Mouse (Mus musculus) small intestine, adult 2 months (tissue): Measurements from ENCODE around the gene Pigr. TPM values are rescaled to one million over a fixed set of nuclear protein-coding genes. Genes with fewer than 3 reads are reported as not detected.
A peak's percentile ranks its signal among the peaks of the same experiment; 100 is the strongest.

Experiments
- H3K27ac ChIP-seq: fragments of 200-500 bp; 2 replicates; pipeline ENCODE4 v1.5.1; 2012; ENCODE audit warnings: low read depth, low read length, control low read depth, inconsistent platforms; ENCODE audit not compliant: insufficient read depth
- H3K27me3 ChIP-seq: fragments of 200-500 bp; 2 replicates; pipeline ENCODE4 v1.6.1; 2012; ENCODE audit warnings: mild to moderate bottlenecking, moderate library complexity, low read length, inconsistent platforms; ENCODE audit not compliant: control insufficient read depth, insufficient read depth
- H3K36me3 ChIP-seq: fragments of 200-500 bp; 2 replicates; pipeline ENCODE4 v1.6.1; 2012; ENCODE audit warnings: mild to moderate bottlenecking, low read length, control low read depth, inconsistent platforms; ENCODE audit not compliant: control insufficient read depth, insufficient read depth
- H3K4me1 ChIP-seq: fragments of 200-500 bp; 2 replicates; pipeline ENCODE4 v1.6.1; 2012; ENCODE audit warnings: low read length, inconsistent platforms, mixed read lengths; ENCODE audit not compliant: control insufficient read depth, insufficient read depth, insufficient read length
- H3K4me3 ChIP-seq: fragments of 200-500 bp; 2 replicates; pipeline ENCODE4 v1.5.1; 2012; ENCODE audit warnings: low read depth, mild to moderate bottlenecking, control low read depth, inconsistent platforms, low read length, moderate library complexity
- CTCF ChIP-seq: fragments of 200-500 bp; IDR thresholded peaks from 2 replicates; pipeline ENCODE4 v1.5.1; 2012; ENCODE audit warnings: low read depth, mild to moderate bottlenecking, control low read depth, inconsistent platforms, low read length, moderate library complexity, mixed read lengths; ENCODE audit not compliant: insufficient replicate concordance, insufficient read length; ENCODE audit errors: extremely low read depth
- POLR2A ChIP-seq: fragments of 200-500 bp; IDR thresholded peaks from 2 replicates; pipeline ENCODE4 v1.6.1; 2012; ENCODE audit warnings: low read depth, mild to moderate bottlenecking, control low read depth, inconsistent platforms, low read length, moderate library complexity
- WGBS: fragments of 180-500 bp; shearing (Covaris S2); methylation state at CpG from one replicate; pipeline ENCODE4 v1.1.7; 2018; 5-methylcytosine and 5-hydroxymethylcytosine counted together
- polyA plus RNA-seq: library from polyadenylated mRNA; depleted of rRNA; stranded (reverse); fragments of >200 nt; gene quantifications from 2 replicates; pipeline ENCODE4 v1.2.3, GENCODE M21; 2012

Pigr gene
- polyA plus RNA-seq, 1 experiment: 747 TPM

GRCm38 (mm10) chr1:130865541-130866221 lies 39.2 kb downstream of the Pigr start, which contains the start of gene Fcmr:
Gene Fcmr (plus strand): TSS chr1:130865669.
- TF ChIP-seq CTCF: no peak
- no peak for TF ChIP-seq POLR2A

GRCm38 (mm10) chr1:130872912-130873311 lies 46.4 kb downstream of the Pigr start:
- Histone ChIP-seq H3K4me1 (no peaks in the 10 kb centered on the region), H3K4me3 (no peak overlapping the region), H3K27ac (no peak overlapping the region), H3K36me3 (no peaks in the 10 kb centered on the region), H3K27me3 (no peaks in the 10 kb centered on the region; the same call in 1 of the 2 replicates)
- 89% methylated on average over 2 of the region's 2 CpGs for WGBS
- TF ChIP-seq CTCF: no peak
- no peak for TF ChIP-seq POLR2A

More at GRCm38 (mm10) chr1:130865541-130866221, 39.2 kb downstream of the Pigr start, which contains the start of gene Fcmr:
- Histone ChIP-seq H3K4me1 (no peaks in the 10 kb centered on the region), H3K36me3 (no peaks in the 10 kb centered on the region), H3K4me3 (no peak within 1 kb of the TSS), H3K27ac (peak within 1 kb of the TSS; percentile 31; the same call in 1 of the 2 replicates), H3K27me3 (no peaks in the 10 kb centered on the region)
- WGBS: 64% methylated on average over 7 of the region's 7 CpGs

DNA sequence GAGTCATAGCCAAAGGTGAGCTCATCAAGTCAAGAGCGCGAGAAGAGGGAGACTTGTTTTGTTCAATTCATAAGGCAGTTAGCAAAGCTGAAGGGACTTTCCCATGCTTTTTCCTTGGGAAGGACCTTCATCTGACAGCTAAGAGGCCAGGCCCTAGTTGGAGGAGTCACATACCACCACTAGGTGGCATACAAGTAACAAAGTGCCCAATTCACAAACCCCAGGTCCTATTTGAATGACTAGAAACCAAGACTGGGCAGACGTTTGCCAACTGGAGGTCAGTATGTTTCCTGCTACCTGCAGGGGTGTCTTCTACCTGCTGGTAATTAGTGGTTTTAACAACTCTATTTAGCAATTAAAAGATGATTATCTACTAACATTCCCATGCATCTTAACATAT lies 48.7 kb downstream of the Pigr start:
- H3K4me3 ChIP-seq: no peak overlapping the region

GRCm38 (mm10) chr1:130875910-130876309 lies 49.4 kb downstream of the Pigr start:
- no peak overlapping the region for H3K27ac ChIP-seq
- 88% methylated on average over 3 of the region's 3 CpGs for WGBS
- H3K27me3 ChIP-seq: peaks cover 5% of the 10 kb centered on the region

More for the DNA sequence above, 48.7 kb downstream of the Pigr start:
- Histone ChIP-seq H3K27me3 (peaks cover 5% of the 10 kb centered on the region), H3K36me3 (no peaks in the 10 kb centered on the region), H3K4me1 (peaks cover 4% of the 10 kb centered on the region), H3K27ac (no peak overlapping the region)
- WGBS: 25% methylated on average over 3 of the region's 3 CpGs
- no peak for TF ChIP-seq POLR2A
- peak; percentile 15; the same call in 1 of the 2 replicates for TF ChIP-seq CTCF

DNA sequence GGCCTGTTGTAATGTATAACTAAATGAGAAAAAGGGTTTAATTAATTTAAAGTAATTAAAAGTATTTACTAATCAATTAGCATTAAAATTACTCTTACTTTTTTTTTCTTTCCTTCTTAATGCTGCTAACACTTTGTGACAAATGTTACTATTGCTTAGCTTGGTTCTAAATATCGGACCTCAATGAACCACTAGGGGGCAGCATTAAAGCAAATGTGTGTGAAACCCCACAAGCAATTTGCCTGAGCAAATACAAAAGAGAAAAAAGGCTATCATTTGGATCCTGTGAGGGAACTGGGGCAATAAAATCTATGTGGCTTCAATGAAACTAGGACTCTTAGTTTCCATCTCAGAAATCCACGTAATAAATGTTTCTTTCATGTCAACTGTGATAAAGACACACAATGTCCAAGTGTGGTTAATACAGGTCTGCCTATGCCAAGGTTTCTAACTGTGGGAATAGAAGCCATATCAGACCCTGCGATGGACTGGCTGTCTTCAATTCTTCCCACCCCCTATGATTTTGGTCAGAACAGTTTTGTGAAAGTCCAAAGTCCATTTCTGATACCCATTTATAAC lies 50.5 kb downstream of the Pigr start:
- TF ChIP-seq CTCF (no peak), POLR2A (no peak)
- peaks cover 4% of the 10 kb centered on the region for H3K4me1 ChIP-seq
- WGBS: 16% methylated on average over 3 of the region's 3 CpGs
- H3K27me3 ChIP-seq: peaks cover 5% of the 10 kb centered on the region
- no peak overlapping the region for H3K4me3 ChIP-seq
- no peak overlapping the region for H3K27ac ChIP-seq
- H3K36me3 ChIP-seq: no peaks in the 10 kb centered on the region

More at GRCm38 (mm10) chr1:130875910-130876309, 49.4 kb downstream of the Pigr start:
- Histone ChIP-seq H3K4me1 (peaks cover 4% of the 10 kb centered on the region), H3K36me3 (no peaks in the 10 kb centered on the region), H3K4me3 (no peak overlapping the region)
- TF ChIP-seq CTCF: no peak; the same call in 1 of the 2 replicates
- TF ChIP-seq POLR2A: no peak

GRCm38 (mm10) chr1:130877889-130878614 lies 51.6 kb downstream of the Pigr start:
- H3K4me1 ChIP-seq: peaks cover 4% of the 10 kb centered on the region
- H3K27ac ChIP-seq: no peak overlapping the region
- peak overlapping the region; percentile 46 for H3K4me3 ChIP-seq
- TF ChIP-seq POLR2A: no peak
- no peak for TF ChIP-seq CTCF
- H3K36me3 ChIP-seq: no peaks in the 10 kb centered on the region
- H3K27me3 ChIP-seq: peaks cover 5% of the 10 kb centered on the region
- 2% methylated on average over 43 of the region's 43 CpGs for WGBS

GRCm38 (mm10) chr1:130879927-130880326 lies 53.4 kb downstream of the Pigr start:
- TF ChIP-seq POLR2A: no peak
- no peak for TF ChIP-seq CTCF
- Histone ChIP-seq H3K36me3 (no peaks in the 10 kb centered on the region), H3K27me3 (peaks cover 5% of the 10 kb centered on the region), H3K4me1 (peaks cover 4% of the 10 kb centered on the region), H3K4me3 (no peak overlapping the region), H3K27ac (no peak overlapping the region)
- WGBS: 88% methylated on average over 7 of the region's 7 CpGs
